Mouse (Mus musculus): ENCODE results near the gene Fbxl22.

DNA sequence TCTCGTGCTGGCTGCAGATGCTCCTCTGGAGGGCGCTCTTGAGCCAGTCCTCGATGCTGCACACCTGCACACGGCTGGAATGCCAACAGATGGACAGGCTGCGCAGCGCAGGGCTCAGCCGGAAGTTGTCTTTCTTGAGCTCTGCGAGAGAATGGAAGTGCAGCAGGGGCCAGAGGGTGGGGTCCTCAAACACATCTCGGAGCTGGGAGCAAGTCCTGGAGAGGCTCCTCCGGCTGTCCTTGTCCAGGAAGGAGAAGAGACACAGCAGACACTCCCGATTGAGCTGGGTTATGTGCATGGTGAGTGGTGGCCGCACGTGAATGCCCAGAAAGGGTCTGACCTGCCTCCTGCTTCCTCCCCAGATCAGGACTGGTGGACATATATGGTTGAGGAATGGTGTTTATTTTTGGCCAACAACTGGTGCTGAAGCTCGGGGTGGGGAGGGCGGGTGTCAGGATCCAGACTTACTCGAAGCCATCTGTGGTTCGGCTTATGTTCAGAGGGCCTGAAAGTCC is at the start of gene Fbxl22:
- TF ChIP-seq CTCF (IDR thresholded peaks at IDR 0.05; ENCODE audit: low read depth, low read length) = peak; percentile 97
- TF ChIP-seq POLR2A (IDR thresholded peaks at IDR 0.05; ENCODE audit: insufficient read depth, low read length) = no peak
- TF ChIP-seq EP300 (IDR thresholded peaks at IDR 0.05; ENCODE audit: insufficient read depth, low read depth, low read length) = peak; percentile 90
